Mouse (Mus musculus) forebrain, embryonic 11.5 days (tissue): ENCODE data around the gene Eno2. TPM values are rescaled to one million over a fixed set of nuclear protein-coding genes. Genes with fewer than 3 reads are reported as not detected.
A peak's percentile ranks its signal among the peaks of the same experiment; 100 is the strongest.
"Not testable (repeated sequence)": the region's sequence is repeated elsewhere in the genome, so short reads cannot be mapped to it uniquely, and the experiment has no call there.

Experiments
- ATAC-seq: fragments of 200-750 bp; cut with Nextera tagmentation; replicated peaks from 2 replicates; pipeline ENCODE4 v1.8.0; 2017; ENCODE audit warnings: moderate TSS enrichment; ENCODE audit not compliant: low FRiP score
- DNase-seq: peaks from one replicate; pipeline ENCODE4 v3.0.0-alpha.2; 2017; ENCODE audit warnings: low spot score
- H3K27ac ChIP-seq: fragments of 300-500 bp; sonication (generic); 2 replicates; pipeline ENCODE4 v1.5.1; 2014; ENCODE audit warnings: low read depth, low read length
- H3K27me3 ChIP-seq: fragments of 300-500 bp; sonication (generic); 2 replicates; pipeline ENCODE4 v1.6.1; 2014; ENCODE audit warnings: mild to moderate bottlenecking, low read length, mixed read lengths; ENCODE audit not compliant: control insufficient read depth, insufficient read depth
- H3K36me3 ChIP-seq: fragments of 300-500 bp; sonication (generic); 2 replicates; pipeline ENCODE4 v1.6.1; 2014; ENCODE audit warnings: mild to moderate bottlenecking, low read length, moderate library complexity, mixed read lengths; ENCODE audit not compliant: control insufficient read depth, insufficient read depth
- H3K4me1 ChIP-seq: fragments of 300-500 bp; sonication (generic); replicated peaks from 2 replicates; pipeline ENCODE4 v1.6.1; 2014; ENCODE audit warnings: low read length, mixed read lengths; ENCODE audit not compliant: control insufficient read depth, insufficient read depth
- H3K4me2 ChIP-seq: fragments of 300-500 bp; sonication (generic); 2 replicates; pipeline ENCODE4 v1.6.1; 2014; ENCODE audit warnings: low read depth, mild to moderate bottlenecking, low read length, moderate library complexity, mixed read lengths; ENCODE audit not compliant: severe bottlenecking
- H3K4me3 ChIP-seq: fragments of 300-500 bp; sonication (generic); 2 replicates; pipeline ENCODE4 v1.5.1; 2014; ENCODE audit warnings: low read depth, low read length
- H3K9ac ChIP-seq: fragments of 300-500 bp; sonication (generic); 2 replicates; pipeline ENCODE4 v1.6.1; 2014; ENCODE audit warnings: low read length
- H3K9me3 ChIP-seq: fragments of 300-500 bp; sonication (generic); 2 replicates; pipeline ENCODE4 v1.6.1; 2016; ENCODE audit warnings: low read length, mixed read lengths; ENCODE audit not compliant: control insufficient read depth
- WGBS: fragments of 180-500 bp; shearing (Covaris S2); extraction: QIAGEN DNeasy Blood & Tissue Kit; methylation state at CpG from one replicate; pipeline ENCODE4 v1.1.7; 2014; 5-methylcytosine and 5-hydroxymethylcytosine counted together
- polyA plus RNA-seq: library from polyadenylated mRNA; unstranded; fragments of >200 nt; fragmentation: Nextera tagmentation; extraction: Ambion mirVana; gene quantifications from 2 replicates; pipeline ENCODE4 v1.2.1, GENCODE M21; 2014

The Eno2 gene
- polyA plus RNA-seq, 1 experiment from 2014 or later: 5.8 TPM

- Histone ChIP-seq H3K27me3 (no peaks in the 10 kb centered on the region), H3K27ac (peak overlapping the region; percentile 85), H3K4me3 (peak overlapping the region; percentile 76), H3K4me2 (peak overlapping the region; percentile 42), H3K9me3 (no peaks in the 10 kb centered on the region), H3K4me1 (peaks cover 21% of the 10 kb centered on the region), H3K9ac (peak overlapping the region; percentile 89), H3K36me3 (peaks cover 16% of the 10 kb centered on the region; the same call in 1 of the 2 replicates)
- DNase-seq (peak; percentile 88), ATAC-seq (peak; percentile 68)
- under 1% methylated on average over 18 of the region's 18 CpGs for WGBS
Observed at GRCm38 (mm10) chr6:124813496-124813895, 44.0 kb upstream of the Eno2 start.

DNA sequence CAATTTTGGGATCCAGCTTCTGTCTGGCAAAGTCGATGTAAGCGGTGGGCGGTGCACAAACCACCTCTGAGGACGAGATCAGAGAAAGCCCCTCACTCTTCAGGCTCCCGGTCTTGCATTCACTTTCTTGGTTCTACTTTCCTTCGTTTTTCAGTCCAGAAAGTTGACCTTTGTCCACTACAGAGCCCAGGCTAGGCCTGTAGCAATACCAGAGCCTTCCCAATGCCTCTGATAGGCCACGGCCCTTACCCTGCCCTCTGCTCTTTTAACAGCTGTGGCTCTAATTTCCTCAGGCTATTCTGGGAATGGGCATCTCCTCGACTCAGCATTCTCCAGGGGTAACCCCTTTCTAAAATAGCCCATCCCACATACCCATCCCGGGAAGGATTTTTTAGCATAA is 43.4 kb upstream of the Eno2 start:
- H3K36me3 ChIP-seq: peaks cover 16% of the 10 kb centered on the region; the same call in 1 of the 2 replicates
- ATAC-seq (no peak), DNase-seq (no peak)
- peaks cover 21% of the 10 kb centered on the region for H3K4me1 ChIP-seq
- H3K4me3 ChIP-seq: peak overlapping the region; percentile 76
- no peaks in the 10 kb centered on the region for H3K27me3 ChIP-seq
- no peaks in the 10 kb centered on the region for H3K9me3 ChIP-seq
- peak overlapping the region; percentile 42 for H3K4me2 ChIP-seq
- peak overlapping the region; percentile 85 for H3K27ac ChIP-seq
- WGBS: 20% methylated on average over 9 of the region's 9 CpGs
- H3K9ac ChIP-seq: peak overlapping the region; percentile 89

GRCm38 (mm10) chr6:124811701-124812560 is 42.5 kb upstream of the Eno2 start:
- Histone ChIP-seq H3K36me3 (peaks cover 11% of the 10 kb centered on the region; the same call in 1 of the 2 replicates), H3K27me3 (no peaks in the 10 kb centered on the region), H3K9me3 (no peaks in the 10 kb centered on the region), H3K4me1 (peaks cover 21% of the 10 kb centered on the region), H3K27ac (no peak overlapping the region), H3K9ac (no peak overlapping the region; the same call in 1 of the 2 replicates), H3K4me3 (peak overlapping the region; percentile 76), H3K4me2 (peak overlapping the region; percentile 42)
- ATAC-seq (no peak), DNase-seq (no peak)
- WGBS: 87% methylated on average over 24 of the region's 24 CpGs

DNA sequence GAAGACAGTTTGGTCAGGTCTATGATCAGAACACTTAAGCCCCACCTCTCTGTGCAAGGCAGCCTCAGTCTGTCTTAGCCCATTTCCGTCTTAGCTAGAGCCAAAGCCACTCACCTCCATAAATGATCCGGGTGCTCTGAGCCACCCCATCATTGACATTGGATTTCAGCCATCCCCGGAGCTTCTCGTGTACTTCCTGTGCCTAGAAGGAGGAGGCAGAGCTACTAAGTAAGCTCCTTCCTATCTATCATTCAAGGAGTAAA is 41.9 kb upstream of the Eno2 start:
- Histone ChIP-seq H3K27ac (no peak overlapping the region), H3K4me2 (no peak overlapping the region), H3K9me3 (no peaks in the 10 kb centered on the region), H3K9ac (no peak overlapping the region), H3K36me3 (peaks cover 11% of the 10 kb centered on the region; the same call in 1 of the 2 replicates), H3K4me1 (peaks cover 21% of the 10 kb centered on the region), H3K27me3 (no peaks in the 10 kb centered on the region), H3K4me3 (no peak overlapping the region)
- no peak for ATAC-seq
- WGBS: 90% methylated on average over 4 of the region's 4 CpGs
- DNase-seq: no peak

- not testable (repeated sequence) for DNase-seq, H3K9me3 ChIP-seq, ATAC-seq, H3K4me3 ChIP-seq, H3K27ac ChIP-seq, H3K27me3 ChIP-seq, H3K9ac ChIP-seq, H3K4me2 ChIP-seq
- 81% methylated on average over 11 of the region's 11 CpGs for WGBS
- Histone ChIP-seq H3K36me3 (peaks cover 11% of the 10 kb centered on the region; the same call in 1 of the 2 replicates), H3K4me1 (peaks cover 21% of the 10 kb centered on the region)
Observed at GRCm38 (mm10) chr6:124810566-124811402, 41.3 kb upstream of the Eno2 start.

- ATAC-seq (no peak), DNase-seq (no peak)
- H3K9ac ChIP-seq: peak overlapping the region; percentile 58
- peak overlapping the region; percentile 89 for H3K4me2 ChIP-seq
- 48% methylated on average over 14 of the region's 14 CpGs for WGBS
- H3K27me3 ChIP-seq: no peaks in the 10 kb centered on the region
- H3K36me3 ChIP-seq: peaks cover 11% of the 10 kb centered on the region; the same call in 1 of the 2 replicates
- H3K27ac ChIP-seq: peak overlapping the region; percentile 50; the same call in 1 of the 2 replicates
- H3K9me3 ChIP-seq: no peaks in the 10 kb centered on the region
- H3K4me1 ChIP-seq: peaks cover 24% of the 10 kb centered on the region
- H3K4me3 ChIP-seq: peak overlapping the region; percentile 40
Observed at GRCm38 (mm10) chr6:124809775-124810538, 40.5 kb upstream of the Eno2 start.

DNA sequence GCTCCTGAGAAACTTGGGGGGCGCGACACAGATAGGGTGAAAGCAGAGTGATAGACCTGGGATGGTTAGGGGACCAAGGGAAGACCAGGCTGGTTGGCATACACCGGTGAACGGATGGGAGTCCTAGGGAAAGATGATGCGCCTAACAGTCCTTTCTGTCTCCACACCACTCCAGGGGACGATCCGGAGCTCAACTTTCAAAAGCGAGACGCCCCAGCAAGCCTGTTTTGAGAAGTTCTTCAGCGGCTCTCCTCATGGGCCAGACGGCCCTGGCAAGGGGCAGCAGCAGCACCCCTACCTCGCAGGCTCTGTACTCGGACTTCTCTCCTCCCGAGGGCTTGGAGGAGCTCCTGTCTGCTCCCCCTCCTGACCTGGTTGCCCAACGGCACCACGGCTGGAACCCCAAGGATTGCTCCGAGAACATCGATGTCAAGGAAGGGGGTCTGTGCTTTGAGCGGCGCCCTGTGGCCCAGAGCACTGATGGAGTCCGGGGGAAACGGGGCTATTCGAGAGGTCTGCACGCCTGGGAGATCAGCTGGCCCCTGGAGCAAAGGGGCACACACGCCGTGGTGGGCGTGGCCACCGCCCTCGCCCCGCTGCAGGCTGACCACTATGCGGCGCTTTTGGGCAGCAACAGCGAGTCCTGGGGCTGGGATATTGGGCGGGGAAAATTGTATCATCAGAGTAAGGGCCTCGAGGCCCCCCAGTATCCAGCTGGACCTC is 39.7 kb upstream of the Eno2 start:
- ATAC-seq: peak; percentile 16
- peak; percentile 92 for DNase-seq
- H3K9me3 ChIP-seq: no peaks in the 10 kb centered on the region
- peak overlapping the region; percentile 58 for H3K9ac ChIP-seq
- H3K4me1 ChIP-seq: peaks cover 20% of the 10 kb centered on the region
- peak overlapping the region; percentile 40 for H3K4me3 ChIP-seq
- peak overlapping the region; percentile 75 for H3K27ac ChIP-seq
- H3K36me3 ChIP-seq: peaks cover 11% of the 10 kb centered on the region; the same call in 1 of the 2 replicates
- WGBS: 0% methylated on average over 32 of the region's 35 CpGs
- peak overlapping the region; percentile 89 for H3K4me2 ChIP-seq
- no peaks in the 10 kb centered on the region for H3K27me3 ChIP-seq
